In the genomic region with DNA sequence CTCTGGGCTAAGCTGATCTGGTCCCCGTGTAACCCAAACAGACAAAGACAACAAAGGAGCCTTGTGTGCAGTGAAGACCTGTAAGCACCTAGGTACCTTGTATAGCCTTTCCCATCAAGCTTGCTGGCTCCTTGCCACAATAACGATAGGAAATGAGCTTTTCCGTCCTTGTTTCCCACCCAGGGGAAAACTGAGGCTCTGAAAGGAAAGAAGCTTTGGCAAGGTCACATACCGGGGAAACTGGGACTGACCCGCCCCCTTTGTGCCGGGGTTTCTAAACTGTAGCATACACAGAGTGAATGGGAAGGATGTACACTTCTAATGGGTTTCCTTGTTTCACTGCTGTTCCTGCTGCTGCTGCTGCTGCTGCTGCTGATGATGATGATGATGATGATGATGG, we compare ENCODE assay signal across 10 mouse cellular contexts. TPM values are rescaled to one million over a fixed set of nuclear protein-coding genes. Genes with fewer than 3 reads are reported as not detected.
DNase-seq lines count a peak whose midpoint lies in the region; ATAC-seq and TF ChIP-seq lines count a peak whose summit lies in the region.
"Had no signal": no experiment of that assay in that cellular context is flagged by ENCODE, and none has a peak within 500 bp of the region (broad histone marks: within the 10 kb centered on the region; RNA-seq: fewer than 3 reads in every experiment).

No protein-coding gene starts in this region.

- peak overlapping the region; percentile 82 for H3K27ac ChIP-seq in kidney, embryonic 15.5 days
- H3K27ac ChIP-seq in stomach, postnatal 0 days (replicated peaks): peak overlapping the region; percentile 79
- H3K27ac ChIP-seq: embryonic facial prominence, embryonic 13.5 days; midbrain, embryonic 10.5 days had no signal

- 38% methylated on average over 6 of the region's 6 CpGs for WGBS in kidney, embryonic 15.5 days
- WGBS in stomach, postnatal 0 days: 16% methylated on average over 6 of the region's 6 CpGs

- H3K9me3 ChIP-seq in kidney, embryonic 15.5 days (replicated peaks): no peaks in the 10 kb centered on the region
- no peaks in the 10 kb centered on the region for H3K9me3 ChIP-seq in stomach, postnatal 0 days (ENCODE audit: control insufficient read depth, low read length)
- H3K9me3 ChIP-seq: embryonic facial prominence, embryonic 13.5 days; midbrain, embryonic 10.5 days had no signal

- no peak overlapping the region for H3K9ac ChIP-seq in kidney, embryonic 15.5 days
- no peak overlapping the region for H3K9ac ChIP-seq in stomach, postnatal 0 days (ENCODE audit: low read length)
- H3K9ac ChIP-seq: embryonic facial prominence, embryonic 13.5 days had no signal

- intact Hi-C loops in heart, postnatal 14 days (cut with DNase I): loop anchor here (5.0 kb wide), 1 partner anchor 56 kb away; no protein-coding TSS in a partner anchor

- H3K4me1 ChIP-seq in kidney, embryonic 15.5 days: peaks cover 36% of the 10 kb centered on the region
- peaks cover 10% of the 10 kb centered on the region; the same call in 1 of the 2 replicates for H3K4me1 ChIP-seq in stomach, postnatal 0 days (replicated peaks; ENCODE audit: control insufficient read depth, insufficient read depth)

- TF ChIP-seq CTCF in stomach, postnatal 0 days (IDR thresholded peaks at IDR 0.05; ENCODE audit: low read depth): no peak

- TF ChIP-seq EP300 in stomach, postnatal 0 days (optimal IDR thresholded peaks at IDR 0.05): no peak

- H3K4me3 ChIP-seq in kidney, embryonic 15.5 days (replicated peaks): no peak overlapping the region
- H3K4me3 ChIP-seq in stomach, postnatal 0 days (ENCODE audit: low read depth, low read length): no peak overlapping the region
- H3K4me3 ChIP-seq: embryonic facial prominence, embryonic 13.5 days; midbrain, embryonic 10.5 days had no signal

- peak; percentile 31; the same call in 1 of the 2 replicates for ATAC-seq in kidney, embryonic 15.5 days (replicated peaks; ENCODE audit: low FRiP score)
- ATAC-seq in stomach, postnatal 0 days (ENCODE audit: low FRiP score, low TSS enrichment): 0 out of 2 replicates have a peak, but pooled peaks have one; percentile 6
- ATAC-seq in CD4-positive, CD25-positive, alpha-beta regulatory T cell, adult 4 months: no peak

- H3K27me3 ChIP-seq in kidney, embryonic 15.5 days: no peaks in the 10 kb centered on the region
- H3K27me3 ChIP-seq in stomach, postnatal 0 days (ENCODE audit: control insufficient read depth, insufficient read depth, low read length): no peaks in the 10 kb centered on the region
- H3K27me3 ChIP-seq: embryonic facial prominence, embryonic 13.5 days had no signal

- no peaks in the 10 kb centered on the region for H3K36me3 ChIP-seq in kidney, embryonic 15.5 days
- H3K36me3 ChIP-seq in stomach, postnatal 0 days (ENCODE audit: control insufficient read depth, insufficient read depth, low read length): no peaks in the 10 kb centered on the region
- H3K36me3 ChIP-seq: embryonic facial prominence, embryonic 13.5 days; midbrain, embryonic 10.5 days had no signal

- DNase-seq in lung, postnatal 10 days: peak; percentile 14
- no peak for DNase-seq in lung, postnatal 36 days
- DNase-seq in heart, postnatal 14 days: peak; percentile 38 to 44
- DNase-seq in stomach, postnatal 0 days (ENCODE audit: low spot score): no peak
- DNase-seq in right cerebral cortex, postnatal 10 days (ENCODE audit: low spot score in 2 of 2): no peak

- no peak overlapping the region for H3K4me2 ChIP-seq in kidney, embryonic 15.5 days
- H3K4me2 ChIP-seq in stomach, postnatal 0 days (replicated peaks; ENCODE audit: low read depth): peak overlapping the region; percentile 39; the same call in 1 of the 2 replicates
- H3K4me2 ChIP-seq: embryonic facial prominence, embryonic 13.5 days had no signal

RNA-seq across cellular contexts. Expression of a gene that starts 12.1 kb away (rescaled TPM):
- not detected for total RNA-seq in heart, postnatal 14 days (2021)
- polyA plus RNA-seq in kidney, embryonic 15.5 days (2015; fragmentation: Nextera tagmentation; extraction: Ambion mirVana): 0.95 and 0.97 TPM in 2 replicates
- polyA plus RNA-seq in stomach, postnatal 0 days (2015; fragmentation: Nextera tagmentation; extraction: Ambion mirVana): 197 and 200 TPM in 2 replicates
- polyA plus RNA-seq in CD4-positive, CD25-positive, alpha-beta regulatory T cell, adult 4 months (2017; shearing (Covaris generic)): not detected
- total RNA-seq: granulocyte monocyte progenitor cell, adult 5-6 weeks had no signal

Comparison
In these comparisons a context has a peak if more than half of its experiments do, and no peak if none do; other contexts are left out.
1. DNase-seq: peak in lung, postnatal 10 days (single experiment) and heart, postnatal 14 days (2 of 2); none in lung, postnatal 36 days (single experiment), stomach, postnatal 0 days (single experiment) and right cerebral cortex, postnatal 10 days (0 of 2).
2. RNA of a gene that starts 12.1 kb away (polyA plus RNA-seq): 197 to 200 TPM in stomach, postnatal 0 days; 0.95 to 0.97 TPM in kidney, embryonic 15.5 days and not detected in CD4-positive, CD25-positive, alpha-beta regulatory T cell, adult 4 months; every median in the first group is over 100 times any median in the second.